ENCODE assay signal across 9 mouse cellular contexts in the genomic region with DNA sequence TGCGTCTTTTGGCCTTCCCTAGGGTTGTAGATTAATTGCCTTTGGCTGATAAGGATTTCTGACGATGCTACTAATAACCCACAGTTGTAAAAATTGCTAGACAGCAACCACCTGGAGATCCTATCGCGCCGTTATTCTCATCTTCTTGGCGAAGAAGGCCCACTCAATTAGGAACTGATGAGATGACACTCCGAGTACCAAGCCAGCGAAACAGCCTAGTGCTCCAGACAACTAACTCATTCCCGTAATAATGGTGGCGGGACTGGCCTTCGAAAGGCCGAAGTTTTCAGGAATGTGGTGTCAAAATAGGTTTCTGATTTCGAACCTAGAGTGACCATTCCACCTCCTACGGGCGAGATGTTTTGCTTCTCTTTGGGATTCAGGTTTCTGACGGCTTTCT. TPM values are rescaled to one million over a fixed set of nuclear protein-coding genes. Genes with fewer than 3 reads are reported as not detected.
DNase-seq lines count a peak whose midpoint lies in the region; ATAC-seq lines count a peak whose summit lies in the region.
"Had no signal": no experiment of that assay in that cellular context is flagged by ENCODE, and none has a peak within 500 bp of the region (broad histone marks: within the 10 kb centered on the region; RNA-seq: fewer than 3 reads in every experiment).

No protein-coding gene starts in this region.

- no peaks in the 10 kb centered on the region; the same call in 1 of the 2 replicates for H3K27me3 ChIP-seq in heart, embryonic 11.5 days (ENCODE audit: control insufficient read depth, insufficient read depth, low read length)
- no peaks in the 10 kb centered on the region for H3K27me3 ChIP-seq in hindbrain, embryonic 13.5 days
- no peaks in the 10 kb centered on the region for H3K27me3 ChIP-seq in midbrain, embryonic 13.5 days

- H3K4me1 ChIP-seq in heart, embryonic 11.5 days (ENCODE audit: control insufficient read depth, insufficient read depth, low read length) = peaks cover 11% of the 10 kb centered on the region; the same call in 1 of the 2 replicates
- no peaks in the 10 kb centered on the region for H3K4me1 ChIP-seq in brown adipose tissue, adult 24 weeks (ENCODE audit: control insufficient read depth, insufficient read depth, insufficient read length, low read length)
- H3K4me1 ChIP-seq in hindbrain, embryonic 13.5 days (replicated peaks) = peaks cover 49% of the 10 kb centered on the region
- peaks cover 54% of the 10 kb centered on the region for H3K4me1 ChIP-seq in midbrain, embryonic 13.5 days (replicated peaks)

- peak overlapping the region; percentile 92 for H3K9ac ChIP-seq in heart, embryonic 11.5 days (ENCODE audit: low read depth, low read length)
- H3K9ac ChIP-seq in hindbrain, embryonic 13.5 days = peak overlapping the region; percentile 96
- H3K9ac ChIP-seq in midbrain, embryonic 13.5 days (replicated peaks) = peak overlapping the region; percentile 96

- H3K36me3 ChIP-seq in heart, embryonic 11.5 days (ENCODE audit: control insufficient read depth, insufficient read depth, low read length) = no peaks in the 10 kb centered on the region
- H3K36me3 ChIP-seq in hindbrain, embryonic 13.5 days = no peaks in the 10 kb centered on the region
- H3K36me3 ChIP-seq in midbrain, embryonic 13.5 days = no peaks in the 10 kb centered on the region

- no peak for ATAC-seq in heart, embryonic 11.5 days (replicated peaks; ENCODE audit: insufficient number of reproducible peaks, low FRiP score, low TSS enrichment)
- no peak for ATAC-seq in hindbrain, embryonic 13.5 days (ENCODE audit: low FRiP score)
- ATAC-seq in midbrain, embryonic 13.5 days = no peak

- H3K9me3 ChIP-seq in heart, embryonic 11.5 days (replicated peaks; ENCODE audit: control insufficient read depth, low read length) = no peaks in the 10 kb centered on the region
- H3K9me3 ChIP-seq in hindbrain, embryonic 13.5 days = no peaks in the 10 kb centered on the region
- no peaks in the 10 kb centered on the region for H3K9me3 ChIP-seq in midbrain, embryonic 13.5 days

- H3K27ac ChIP-seq in heart, embryonic 11.5 days (ENCODE audit: low read depth, low read length) = no peak overlapping the region
- H3K27ac ChIP-seq in brown adipose tissue, adult 24 weeks (replicated peaks; ENCODE audit: low read depth, low read length) = no peak overlapping the region
- H3K27ac ChIP-seq in hindbrain, embryonic 13.5 days = peak overlapping the region; percentile 92
- H3K27ac ChIP-seq in midbrain, embryonic 13.5 days = peak overlapping the region; percentile 96

- DNase-seq in heart, adult 8-10 months (ENCODE audit: low spot score) = no peak
- no peak for DNase-seq in right cerebral cortex, postnatal 14 days
- DNase-seq in urinary bladder, adult 18-20 months (ENCODE audit: low spot score in 2 of 2) = no peak
- no peak for DNase-seq in spleen, adult 18-20 months

- peak overlapping the region; percentile 92 for H3K4me2 ChIP-seq in heart, embryonic 11.5 days
- H3K4me2 ChIP-seq in hindbrain, embryonic 13.5 days = peak overlapping the region; percentile 82
- peak overlapping the region; percentile 82 for H3K4me2 ChIP-seq in midbrain, embryonic 13.5 days (replicated peaks)

- H3K4me3 ChIP-seq in heart, embryonic 11.5 days (ENCODE audit: low read depth, low read length) = peak overlapping the region; percentile 82
- peak overlapping the region; percentile 76 for H3K4me3 ChIP-seq in brown adipose tissue, adult 24 weeks (ENCODE audit: insufficient read depth, low read depth, low read length)
- H3K4me3 ChIP-seq in hindbrain, embryonic 13.5 days = peak overlapping the region; percentile 64
- H3K4me3 ChIP-seq in midbrain, embryonic 13.5 days (replicated peaks) = peak overlapping the region; percentile 98
- H3K4me3 ChIP-seq: megakaryocyte, embryonic 14.5 days had no signal

- 1% methylated on average over 16 of the region's 16 CpGs for WGBS in heart, embryonic 11.5 days (ENCODE audit: insufficient replicate concordance)
- under 1% methylated on average over 16 of the region's 16 CpGs for WGBS in hindbrain, embryonic 13.5 days
- WGBS in midbrain, embryonic 13.5 days = 0% methylated on average over 16 of the region's 16 CpGs

RNA-seq across cellular contexts. Expression of a gene that starts 1.6 kb away (rescaled TPM):
- 9.3 and 16.3 TPM in 2 replicates for polyA plus RNA-seq in heart, embryonic 11.5 days (2014; fragmentation: Nextera tagmentation; extraction: Ambion mirVana)
- total RNA-seq in heart, adult 8-10 months (2022) = 1 to 10 TPM; 2.6 to 3.6 (median 2.9) TPM
- 1.8 and 2.6 TPM in 2 replicates for polyA plus RNA-seq in brown adipose tissue, adult 24 weeks (2012; ENCODE audit: insufficient read depth, insufficient read length, missing spikeins)
- 16.7 and 21.7 TPM in 2 replicates for polyA plus RNA-seq in hindbrain, embryonic 13.5 days (2015; fragmentation: Nextera tagmentation; extraction: Ambion mirVana)
- 30.0 and 38.9 TPM in 2 replicates for polyA plus RNA-seq in midbrain, embryonic 13.5 days (2015; fragmentation: Nextera tagmentation; extraction: Ambion mirVana)

Comparison
In these comparisons a context has a peak if more than half of its experiments do, and no peak if none do; other contexts are left out.
1. H3K27ac ChIP-seq: peak in hindbrain, embryonic 13.5 days (single experiment) and midbrain, embryonic 13.5 days (single experiment); none in heart, embryonic 11.5 days (single experiment) and brown adipose tissue, adult 24 weeks (single experiment).
2. Peak in every context shown above with its lines, with median percentiles within 50 percentile points of each other: H3K4me2 ChIP-seq, H3K4me3 ChIP-seq and H3K9ac ChIP-seq.